Mouse (Mus musculus) layer of hippocampus, postnatal 14 days (tissue): ENCODE data around the gene Tuba8. TPM values are rescaled to one million over a fixed set of nuclear protein-coding genes. Genes with fewer than 3 reads are reported as not detected.

Experiments
- DNase-seq, 2 experiments: peaks; one replicate each; pipeline ENCODE4 v3.0.0; 2021 to 2022; ENCODE audit warnings: low spot score in 2 of 2, mixed read lengths in 1 of 2
- long read RNA-seq, 2 experiments: library from polyadenylated mRNA; stranded (forward); transcript quantifications; one replicate each; pipeline ENCODE4 v2.0.0; 2021
- total RNA-seq, 2 experiments: library from RNA; stranded (reverse); gene quantifications; 2 replicates each; pipeline ENCODE4 v1.2.3; 2021

Tuba8 gene
- total RNA-seq, result 1 to 10 TPM; 5.4 to 5.5 TPM
- long read RNA-seq, experiment 1, transcript Tuba8-201 (5 exons, 2,263 nt), result major isoform, 7 of 9 reads
- long read RNA-seq, experiment 1, partial matches to known transcripts, result 0 of 9 reads
- long read RNA-seq, experiment 1, other reads (novel, unspliced or antisense), result 2 of 9 reads
- long read RNA-seq, experiment 2, transcript Tuba8-201 (5 exons, 2,263 nt), result major isoform, 15 of 16 reads
- long read RNA-seq, experiment 2, partial matches to known transcripts, result 0 of 16 reads
- long read RNA-seq, experiment 2, other reads (novel, unspliced or antisense), result 1 of 16 reads

- DNase-seq, result peak; percentile 21 to 33
These were observed at the start of gene Tuba8 for GRCm38 (mm10) chr6:121210149-121210925. Tuba8 (plus strand) TSS chr6:121210696.

GRCm38 (mm10) chr6:121162616-121163015, 47.9 kb upstream of the Tuba8 start:
- DNase-seq, result no peak

GRCm38 (mm10) chr6:121166098-121166552, 44.4 kb upstream of the Tuba8 start:
- no peak for DNase-seq

GRCm38 (mm10) chr6:121167381-121167975, 43.0 kb upstream of the Tuba8 start:
- no peak for DNase-seq

- DNase-seq, result no peak
These were observed 39.4 kb upstream of the Tuba8 start for GRCm38 (mm10) chr6:121171102-121171501.

GRCm38 (mm10) chr6:121173471-121173870, 37.0 kb upstream of the Tuba8 start:
- no peak for DNase-seq

GRCm38 (mm10) chr6:121174761-121175160, 35.7 kb upstream of the Tuba8 start:
- no peak for DNase-seq

GRCm38 (mm10) chr6:121176011-121176730, 34.3 kb upstream of the Tuba8 start:
- DNase-seq, result no peak

GRCm38 (mm10) chr6:121176731-121177098, 33.8 kb upstream of the Tuba8 start:
- no peak for DNase-seq

GRCm38 (mm10) chr6:121177118-121177708, 33.3 kb upstream of the Tuba8 start:
- DNase-seq, result no peak

- peak; percentile 59 to 89 for DNase-seq
These were observed 31.7 kb upstream of the Tuba8 start for GRCm38 (mm10) chr6:121178700-121179358.

- no peak for DNase-seq
These were observed 30.6 kb upstream of the Tuba8 start for GRCm38 (mm10) chr6:121179846-121180245.

GRCm38 (mm10) chr6:121183414-121184173, 26.9 kb upstream of the Tuba8 start, which contains the start of gene Pex26:
Pex26 (plus strand) TSS chr6:121183667.
- DNase-seq, result peak; percentile 90 to 94

- peak; percentile 30 to 55 for DNase-seq
These were observed 26.0 kb upstream of the Tuba8 start for GRCm38 (mm10) chr6:121184198-121185140.

GRCm38 (mm10) chr6:121185232-121185631, 25.3 kb upstream of the Tuba8 start:
- no peak for DNase-seq

- no peak for DNase-seq
These were observed 19.1 kb upstream of the Tuba8 start for GRCm38 (mm10) chr6:121191261-121192009.

- no peak for DNase-seq
These were observed 16.2 kb upstream of the Tuba8 start for GRCm38 (mm10) chr6:121194061-121194955.
